Mouse (Mus musculus) layer of hippocampus, adult 9-10 months (tissue): ENCODE data around the gene Tas1r3.

Experiments used
- DNase-seq: peaks from one replicate; pipeline ENCODE4 v3.0.0; 2022; ENCODE audit warnings: low spot score

The Tas1r3 gene

GRCm38 (mm10) chr4:155863001-155863400, at the start of gene Tas1r3:
Gene Tas1r3 (minus strand): TSS chr4:155863362.
- DNase-seq: no peak

GRCm38 (mm10) chr4:155908751-155909150, 45.6 kb upstream of the Tas1r3 start:
- DNase-seq: no peak

GRCm38 (mm10) chr4:155908281-155908680, 45.1 kb upstream of the Tas1r3 start:
- DNase-seq: no peak

- DNase-seq: no peak
Observed at GRCm38 (mm10) chr4:155907003-155907402, 43.8 kb upstream of the Tas1r3 start.

- DNase-seq: no peak
Observed at GRCm38 (mm10) chr4:155906125-155906524, 43.0 kb upstream of the Tas1r3 start.

- no peak for DNase-seq
Observed at GRCm38 (mm10) chr4:155905634-155906033, 42.5 kb upstream of the Tas1r3 start.

GRCm38 (mm10) chr4:155904318-155905102, 41.3 kb upstream of the Tas1r3 start:
- no peak for DNase-seq

GRCm38 (mm10) chr4:155903246-155903645, 40.1 kb upstream of the Tas1r3 start:
- no peak for DNase-seq

- no peak for DNase-seq
Observed at GRCm38 (mm10) chr4:155901205-155901604, 38.0 kb upstream of the Tas1r3 start.

- no peak for DNase-seq
Observed at GRCm38 (mm10) chr4:155899355-155899754, 36.2 kb upstream of the Tas1r3 start.

- DNase-seq: no peak
Observed at GRCm38 (mm10) chr4:155898318-155898717, 35.2 kb upstream of the Tas1r3 start.

- no peak for DNase-seq
Observed at GRCm38 (mm10) chr4:155896461-155896860, 33.3 kb upstream of the Tas1r3 start.

- no peak for DNase-seq
Observed at GRCm38 (mm10) chr4:155895826-155896225, 32.7 kb upstream of the Tas1r3 start.

- peak; percentile 58 for DNase-seq
Observed at GRCm38 (mm10) chr4:155895216-155895615, 32.1 kb upstream of the Tas1r3 start.

- DNase-seq: no peak
Observed at GRCm38 (mm10) chr4:155894311-155894881, 31.2 kb upstream of the Tas1r3 start.

- DNase-seq: no peak
Observed at GRCm38 (mm10) chr4:155893212-155893690, 30.1 kb upstream of the Tas1r3 start.

GRCm38 (mm10) chr4:155892438-155893211, 29.5 kb upstream of the Tas1r3 start:
- no peak for DNase-seq

GRCm38 (mm10) chr4:155892017-155892416, 28.9 kb upstream of the Tas1r3 start:
- DNase-seq: no peak

- peak; percentile 90 for DNase-seq
Observed at GRCm38 (mm10) chr4:155891551-155892001, 28.4 kb upstream of the Tas1r3 start, which contains the start of the genes Pusl1 and Acap3. Gene Pusl1 (minus strand): TSS chr4:155891781. Gene Acap3 (plus strand): TSS chr4:155891822.

GRCm38 (mm10) chr4:155891011-155891471, 27.9 kb upstream of the Tas1r3 start:
- no peak for DNase-seq

- DNase-seq: no peak
Observed at GRCm38 (mm10) chr4:155889316-155889715, 26.2 kb upstream of the Tas1r3 start.

GRCm38 (mm10) chr4:155888181-155888580, 25.0 kb upstream of the Tas1r3 start:
- DNase-seq: no peak
